Mouse (Mus musculus) forebrain, embryonic 14.5 days (tissue): Measurements from ENCODE around the gene Ssh1. TPM values are rescaled to one million over a fixed set of nuclear protein-coding genes. Genes with fewer than 3 reads are reported as not detected.
A peak's percentile ranks its signal among the peaks of the same experiment; 100 is the strongest.

Experiments
- ATAC-seq: fragments of 200-750 bp; cut with Nextera tagmentation; 2 replicates; pipeline ENCODE4 v1.8.0; 2017; ENCODE audit warnings: mild to moderate bottlenecking, moderate library complexity
- DNase-seq: peaks from one replicate; pipeline ENCODE4 v3.0.0-alpha.2; 2015; ENCODE audit warnings: low spot score
- H3K27ac ChIP-seq: fragments of 300-500 bp; sonication (generic); 2 replicates; pipeline ENCODE4 v1.5.1; 2014; ENCODE audit warnings: low read depth, mild to moderate bottlenecking, control low read depth, low read length, moderate library complexity
- H3K27me3 ChIP-seq: fragments of 300-500 bp; sonication (generic); replicated peaks from 2 replicates; pipeline ENCODE4 v1.6.1; 2014; ENCODE audit warnings: low read length, control low read depth, mixed read lengths; ENCODE audit not compliant: control insufficient read depth, insufficient read depth
- H3K36me3 ChIP-seq: fragments of 300-500 bp; sonication (generic); 2 replicates; pipeline ENCODE4 v1.6.1; 2014; ENCODE audit warnings: low read length, control low read depth; ENCODE audit not compliant: control insufficient read depth, insufficient read depth
- H3K4me1 ChIP-seq: fragments of 300-500 bp; sonication (generic); 2 replicates; pipeline ENCODE4 v1.6.1; 2014; ENCODE audit warnings: antibody characterized with exemption, low read length, control low read depth; ENCODE audit not compliant: control insufficient read depth, insufficient read depth
- H3K4me2 ChIP-seq: fragments of 300-500 bp; sonication (generic); 2 replicates; pipeline ENCODE4 v1.6.1; 2014; ENCODE audit warnings: mild to moderate bottlenecking, control low read depth, low read length
- H3K4me3 ChIP-seq: fragments of 300-500 bp; sonication (generic); 2 replicates; pipeline ENCODE4 v1.5.1; 2014; ENCODE audit warnings: low read depth, low read length, control low read depth
- H3K9ac ChIP-seq: fragments of 300-500 bp; sonication (generic); 2 replicates; pipeline ENCODE4 v1.6.1; 2014; ENCODE audit warnings: mild to moderate bottlenecking, low read length, control low read depth, moderate library complexity
- H3K9me3 ChIP-seq: fragments of 300-500 bp; sonication (generic); replicated peaks from 2 replicates; pipeline ENCODE4 v1.6.1; 2016; ENCODE audit warnings: low read length, control low read depth, mixed read lengths; ENCODE audit not compliant: control insufficient read depth
- WGBS: fragments of 180-500 bp; shearing (Covaris S2); extraction: QIAGEN DNeasy Blood & Tissue Kit; methylation state at CpG from one replicate; pipeline ENCODE4 v1.1.7; 2014; 5-methylcytosine and 5-hydroxymethylcytosine counted together
- polyA plus RNA-seq: library from polyadenylated mRNA; unstranded; fragments of >200 nt; fragmentation: Nextera tagmentation; extraction: Ambion mirVana; gene quantifications from 2 replicates; pipeline ENCODE4 v1.2.1, GENCODE M21; 2014

The Ssh1 gene
- polyA plus RNA-seq, 1 experiment from 2014 or later = 16.0 TPM

DNA sequence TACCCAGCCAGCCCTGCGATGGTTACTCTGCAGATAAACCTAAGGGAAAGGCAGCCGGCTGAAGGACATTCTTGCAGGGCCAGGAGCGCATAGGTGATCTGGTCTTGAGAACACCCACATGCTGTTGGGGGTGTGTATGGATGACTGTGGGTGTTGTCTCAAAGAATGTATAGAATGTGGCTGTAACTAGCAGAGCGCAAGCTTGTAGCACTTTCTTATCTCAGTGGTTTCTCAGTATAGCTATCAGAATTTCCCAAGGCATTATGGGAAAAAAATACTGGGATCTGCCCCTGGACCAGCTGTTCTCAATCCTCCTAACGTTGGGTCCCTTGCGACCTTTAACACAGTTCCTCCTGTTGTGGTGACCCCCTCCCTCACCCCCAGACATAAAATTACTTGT is 59.8 kb downstream of the Ssh1 start:
- H3K27ac ChIP-seq = no peak overlapping the region
- H3K4me1 ChIP-seq = peaks cover 7% of the 10 kb centered on the region
- DNase-seq (no peak), ATAC-seq (no peak)
- WGBS = 87% methylated on average over 6 of the region's 6 CpGs
- H3K4me3 ChIP-seq = no peak overlapping the region
- no peak overlapping the region for H3K4me2 ChIP-seq
- peaks cover 3% of the 10 kb centered on the region; the same call in 1 of the 2 replicates for H3K36me3 ChIP-seq
- H3K9me3 ChIP-seq = no peaks in the 10 kb centered on the region
- H3K27me3 ChIP-seq = no peaks in the 10 kb centered on the region
- no peak overlapping the region for H3K9ac ChIP-seq

DNA sequence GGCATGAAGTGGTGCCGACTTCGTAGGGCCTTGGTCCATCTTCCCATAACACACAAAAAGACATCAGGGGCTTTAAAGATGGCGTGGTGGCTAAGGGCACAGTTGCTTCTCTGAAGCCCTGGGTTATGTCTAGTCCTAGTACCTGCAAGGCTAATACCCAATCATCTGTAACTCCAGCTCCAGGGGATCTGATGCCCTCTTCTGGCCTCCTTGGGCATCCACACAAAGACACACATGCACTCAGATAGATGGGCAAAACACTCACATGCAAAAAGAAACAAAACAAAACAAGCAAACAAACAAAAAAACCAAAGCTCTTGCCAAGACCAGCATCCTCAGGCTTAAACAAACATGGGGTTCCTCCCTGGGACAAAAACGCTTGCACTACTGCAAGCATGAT is 60.2 kb downstream of the Ssh1 start:
- Histone ChIP-seq H3K36me3 (peaks cover under 1% of the 10 kb centered on the region; the same call in 1 of the 2 replicates), H3K9ac (no peak overlapping the region), H3K4me3 (no peak overlapping the region), H3K27ac (no peak overlapping the region), H3K9me3 (no peaks in the 10 kb centered on the region), H3K4me2 (no peak overlapping the region), H3K4me1 (peaks cover 7% of the 10 kb centered on the region), H3K27me3 (no peaks in the 10 kb centered on the region)
- DNase-seq (no peak), ATAC-seq (no peak)
- 80% methylated on average over 4 of the region's 4 CpGs for WGBS

GRCm38 (mm10) chr5:113932310-113932709 is 61.4 kb downstream of the Ssh1 start:
- H3K4me2 ChIP-seq = no peak overlapping the region
- no peak overlapping the region for H3K9ac ChIP-seq
- no peaks in the 10 kb centered on the region for H3K36me3 ChIP-seq
- H3K9me3 ChIP-seq = no peaks in the 10 kb centered on the region
- ATAC-seq (no peak), DNase-seq (no peak)
- WGBS = 87% methylated on average over 3 of the region's 3 CpGs
- no peak overlapping the region for H3K27ac ChIP-seq
- peaks cover 1% of the 10 kb centered on the region for H3K4me1 ChIP-seq
- no peak overlapping the region for H3K4me3 ChIP-seq
- H3K27me3 ChIP-seq = no peaks in the 10 kb centered on the region

DNA sequence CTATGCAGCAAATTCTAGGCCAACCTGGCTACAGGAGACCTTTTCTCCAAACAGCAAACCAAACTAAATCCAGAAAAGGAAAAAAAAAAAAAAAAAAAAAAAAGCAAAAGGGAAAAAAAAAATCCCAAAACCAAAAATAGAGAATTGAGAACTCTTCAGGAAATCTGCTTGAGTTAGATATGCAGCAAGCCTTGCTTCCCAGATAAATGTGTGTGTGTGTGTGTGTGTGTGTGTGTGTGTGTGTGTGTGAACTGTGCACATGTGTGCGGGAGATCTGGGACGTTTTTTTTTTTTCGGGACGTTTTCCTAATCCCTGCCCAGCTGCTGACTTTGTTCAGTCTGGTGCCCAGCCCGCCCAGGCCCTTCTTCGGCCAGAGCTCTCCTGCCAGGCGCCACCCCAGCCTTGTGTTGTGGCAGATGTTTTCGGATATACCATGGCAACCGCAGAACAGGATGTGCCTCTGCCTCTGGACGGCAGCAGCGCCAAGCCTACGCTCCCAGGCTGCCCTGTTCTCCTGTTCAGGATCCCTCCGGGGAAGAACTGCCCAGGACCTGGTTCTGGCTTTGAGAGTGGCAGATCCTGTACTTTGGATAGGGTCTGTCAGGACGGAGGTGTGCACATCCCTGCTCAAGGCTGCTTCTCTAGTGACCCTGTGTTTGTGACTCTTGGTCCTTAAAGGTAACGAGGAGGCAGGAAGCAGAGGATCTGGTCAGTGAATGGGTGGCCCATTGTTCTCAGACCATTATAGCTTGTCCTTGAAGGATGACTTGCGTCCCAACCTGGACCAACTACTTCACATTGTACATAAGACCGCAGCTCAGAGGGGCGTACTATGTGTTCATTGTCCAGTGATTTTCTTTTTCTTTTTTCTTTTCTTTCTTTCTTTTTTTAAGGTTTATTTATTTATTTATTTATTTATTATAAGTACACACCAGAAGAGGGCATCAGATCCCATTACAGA is 62.8 kb downstream of the Ssh1 start:
- no peaks in the 10 kb centered on the region for H3K9me3 ChIP-seq
- peak; percentile 39 for DNase-seq
- ATAC-seq = no peak
- no peak overlapping the region for H3K4me3 ChIP-seq
- H3K27ac ChIP-seq = no peak overlapping the region
- WGBS = 23% methylated on average over 18 of the region's 18 CpGs
- no peak overlapping the region for H3K4me2 ChIP-seq
- 0 out of 2 replicates have a peak overlapping the region, but pooled peaks have one; percentile 13 for H3K9ac ChIP-seq
- H3K36me3 ChIP-seq = no peaks in the 10 kb centered on the region
- H3K4me1 ChIP-seq = no peaks in the 10 kb centered on the region; the same call in 1 of the 2 replicates
- no peaks in the 10 kb centered on the region for H3K27me3 ChIP-seq

DNA sequence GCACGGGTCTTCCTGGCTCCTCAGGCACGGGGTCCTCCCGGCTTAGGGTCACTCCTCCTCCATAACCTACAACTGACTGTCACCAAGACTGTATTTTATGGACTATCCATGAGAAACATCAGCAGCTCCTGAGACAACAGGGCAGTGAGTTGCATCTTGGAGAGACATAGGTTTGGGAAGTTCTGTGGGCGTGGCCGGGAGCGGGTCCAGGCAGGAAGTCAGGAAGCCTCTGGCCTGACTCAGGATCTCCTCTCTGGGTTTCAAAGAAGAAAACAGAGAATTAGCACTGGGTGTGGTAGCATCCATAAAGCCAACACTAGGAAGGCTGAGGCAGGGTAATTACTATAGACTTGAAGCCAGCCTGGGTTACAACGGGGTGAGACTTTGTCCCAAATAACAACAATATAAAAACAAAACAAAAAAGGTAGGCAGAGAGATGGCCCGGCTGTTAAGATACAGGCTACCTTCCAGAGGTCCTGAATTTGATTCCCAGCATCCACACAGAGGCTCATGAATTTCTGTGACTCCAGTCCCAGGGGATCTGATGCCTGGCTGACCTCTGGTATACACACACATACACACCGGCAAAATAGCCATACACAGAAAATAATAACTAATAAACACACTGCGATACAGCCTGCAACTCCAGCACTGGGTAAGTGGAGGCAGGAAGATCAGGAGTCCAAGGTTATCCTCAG is 63.6 kb downstream of the Ssh1 start:
- Histone ChIP-seq H3K36me3 (no peaks in the 10 kb centered on the region), H3K27me3 (no peaks in the 10 kb centered on the region), H3K27ac (no peak overlapping the region), H3K9me3 (no peaks in the 10 kb centered on the region), H3K4me1 (no peaks in the 10 kb centered on the region; the same call in 1 of the 2 replicates), H3K9ac (no peak overlapping the region), H3K4me3 (no peak overlapping the region), H3K4me2 (no peak overlapping the region)
- ATAC-seq (no peak), DNase-seq (no peak)
- WGBS = 64% methylated on average over 10 of the region's 10 CpGs

GRCm38 (mm10) chr5:113929526-113929925 is 64.2 kb downstream of the Ssh1 start:
- H3K27me3 ChIP-seq = no peaks in the 10 kb centered on the region
- no peaks in the 10 kb centered on the region; the same call in 1 of the 2 replicates for H3K4me1 ChIP-seq
- no peaks in the 10 kb centered on the region for H3K9me3 ChIP-seq
- no peaks in the 10 kb centered on the region for H3K36me3 ChIP-seq
- ATAC-seq (peak; percentile 34; the same call in 1 of the 2 replicates), DNase-seq (no peak)
- H3K27ac ChIP-seq = no peak overlapping the region
- no peak overlapping the region for H3K9ac ChIP-seq
- H3K4me2 ChIP-seq = no peak overlapping the region
- no peak overlapping the region for H3K4me3 ChIP-seq
- 68% methylated on average over 10 of the region's 10 CpGs for WGBS

DNA sequence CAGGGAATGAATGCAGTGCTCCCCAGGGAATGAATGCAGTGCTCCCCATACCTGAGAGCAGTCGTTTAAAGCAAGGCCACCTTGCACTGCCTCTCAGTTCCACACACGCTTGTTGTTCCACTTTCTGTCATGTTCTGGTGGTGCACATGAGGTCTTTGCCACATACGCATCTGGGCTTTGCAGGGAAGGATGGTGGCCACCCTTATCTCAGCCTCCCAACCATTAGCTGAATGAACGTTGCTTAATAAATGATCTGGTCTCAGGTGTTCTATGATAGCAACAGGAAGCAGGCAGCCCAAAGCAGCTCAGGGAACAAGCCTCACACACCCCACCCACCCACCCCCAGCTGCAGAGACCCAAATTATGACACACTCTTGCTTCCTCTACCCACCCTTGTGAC is 69.1 kb downstream of the Ssh1 start:
- DNase-seq = no peak
- H3K27me3 ChIP-seq = no peaks in the 10 kb centered on the region
- H3K4me2 ChIP-seq = no peak overlapping the region
- H3K4me1 ChIP-seq = peaks cover 8% of the 10 kb centered on the region; the same call in 1 of the 2 replicates
- no peaks in the 10 kb centered on the region for H3K9me3 ChIP-seq
- H3K36me3 ChIP-seq = no peaks in the 10 kb centered on the region
- ATAC-seq = no peak
- WGBS = 88% methylated on average over 4 of the region's 4 CpGs
- H3K4me3 ChIP-seq = no peak overlapping the region
- H3K27ac ChIP-seq = no peak overlapping the region
- no peak overlapping the region for H3K9ac ChIP-seq

DNA sequence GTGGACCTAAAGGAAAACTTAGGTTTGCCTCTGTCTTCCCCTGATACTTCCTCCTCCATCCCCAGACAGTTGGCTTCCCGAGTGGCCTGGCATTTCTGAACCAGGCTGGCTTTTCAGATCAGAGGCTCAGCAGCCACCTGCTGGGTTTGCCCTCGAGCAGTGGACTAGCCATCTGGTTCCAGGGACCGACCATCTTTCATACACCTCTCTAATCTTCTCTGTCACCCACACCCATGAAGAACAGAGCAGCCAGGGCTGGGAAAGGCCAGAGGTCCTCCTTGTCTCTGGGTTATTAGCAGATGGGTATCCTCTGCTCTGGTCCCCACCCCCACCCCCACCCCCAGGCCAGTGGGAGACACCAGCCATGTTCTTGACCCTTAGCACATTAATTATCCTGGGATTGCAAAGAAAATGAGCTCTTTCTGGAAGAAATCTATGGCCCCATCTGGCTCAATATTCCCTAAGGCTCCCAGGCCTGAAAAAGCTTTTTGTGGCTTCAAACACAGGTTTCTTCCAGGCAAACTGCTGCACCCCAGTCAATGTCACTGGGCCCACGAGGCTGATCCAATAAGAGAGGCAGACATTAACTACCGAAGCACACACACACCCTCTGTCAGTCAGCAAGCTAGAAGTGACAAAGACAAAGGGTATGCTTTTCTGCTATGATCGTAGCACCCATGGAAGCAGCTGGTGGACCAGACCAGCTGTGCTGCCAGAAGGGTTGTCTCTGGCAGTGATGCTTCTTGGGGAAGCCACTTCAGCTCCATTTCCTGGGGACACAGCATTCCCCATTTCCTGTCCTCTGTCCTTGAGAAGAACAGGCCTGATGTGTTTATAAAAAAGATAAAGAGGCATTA is 72.2 kb downstream of the Ssh1 start:
- no peaks in the 10 kb centered on the region for H3K36me3 ChIP-seq
- H3K4me2 ChIP-seq = no peak overlapping the region
- peak; percentile 78 for ATAC-seq
- peak; percentile 65 for DNase-seq
- peaks cover 8% of the 10 kb centered on the region; the same call in 1 of the 2 replicates for H3K4me1 ChIP-seq
- H3K27ac ChIP-seq = peak overlapping the region; percentile 70
- no peaks in the 10 kb centered on the region for H3K27me3 ChIP-seq
- H3K4me3 ChIP-seq = no peak overlapping the region
- H3K9me3 ChIP-seq = no peaks in the 10 kb centered on the region
- 17% methylated on average over 6 of the region's 6 CpGs for WGBS
- H3K9ac ChIP-seq = 0 out of 2 replicates have a peak overlapping the region, but pooled peaks have one; percentile 13
